Mouse (Mus musculus) intestine, postnatal 0 days (tissue): ENCODE data around the gene Zc3h12a. TPM values are rescaled to one million over a fixed set of nuclear protein-coding genes. Genes with fewer than 3 reads are reported as not detected.

Experiments
- ATAC-seq: fragments of 200-750 bp; cut with Nextera tagmentation; 2 replicates; pipeline ENCODE4 v1.8.0; 2017; ENCODE audit warnings: mild to moderate bottlenecking, moderate TSS enrichment, moderate library complexity
- H3K27ac ChIP-seq: fragments of 300-500 bp; sonication (generic); 2 replicates; pipeline ENCODE4 v1.5.1; 2014; ENCODE audit warnings: mild to moderate bottlenecking, low read depth, low read length, moderate library complexity
- H3K27me3 ChIP-seq: fragments of 300-500 bp; sonication (generic); replicated peaks from 2 replicates; pipeline ENCODE4 v1.6.1; 2014; ENCODE audit warnings: low read length, mixed read lengths; ENCODE audit not compliant: control insufficient read depth, insufficient read depth
- H3K36me3 ChIP-seq: fragments of 300-500 bp; sonication (generic); 2 replicates; pipeline ENCODE4 v1.6.1; 2014; ENCODE audit warnings: mild to moderate bottlenecking, moderate library complexity; ENCODE audit not compliant: control insufficient read depth, insufficient read depth
- H3K4me1 ChIP-seq: fragments of 300-500 bp; sonication (generic); replicated peaks from 2 replicates; pipeline ENCODE4 v1.6.1; 2014; ENCODE audit warnings: antibody characterized with exemption, low read length, mixed read lengths; ENCODE audit not compliant: control insufficient read depth, insufficient read depth
- H3K4me2 ChIP-seq: fragments of 300-500 bp; sonication (generic); replicated peaks from 2 replicates; pipeline ENCODE4 v1.6.1; 2014; ENCODE audit warnings: low read depth, mild to moderate bottlenecking, moderate library complexity
- H3K4me3 ChIP-seq: fragments of 300-500 bp; sonication (generic); 2 replicates; pipeline ENCODE4 v1.5.1; 2014; ENCODE audit warnings: low read depth, low read length
- H3K9ac ChIP-seq: fragments of 300-500 bp; sonication (generic); 2 replicates; pipeline ENCODE4 v1.6.1; 2014; ENCODE audit warnings: mild to moderate bottlenecking, low read depth, low read length
- H3K9me3 ChIP-seq: fragments of 300-500 bp; sonication (generic); 2 replicates; pipeline ENCODE4 v1.6.1; 2016; ENCODE audit warnings: mixed run types; ENCODE audit not compliant: control insufficient read depth
- CTCF ChIP-seq: sonication (generic); IDR thresholded peaks from 2 replicates; pipeline ENCODE4 v1.5.1; 2016; ENCODE audit warnings: low read depth, mild to moderate bottlenecking, control low read depth, antibody characterized with exemption, moderate library complexity
- WGBS: fragments of 180-500 bp; shearing (Covaris S2); extraction: QIAGEN DNeasy Blood & Tissue Kit; methylation state at CpG from one replicate; pipeline ENCODE4 v1.1.7; 2014; 5-methylcytosine and 5-hydroxymethylcytosine counted together
- polyA plus RNA-seq: library from polyadenylated mRNA; unstranded; fragments of >200 nt; fragmentation: Nextera tagmentation; extraction: Ambion mirVana; gene quantifications from 2 replicates; pipeline ENCODE4 v1.2.1, GENCODE M21; 2015

The Zc3h12a gene
- polyA plus RNA-seq, 1 experiment from 2014 or later = 1.3 TPM

DNA sequence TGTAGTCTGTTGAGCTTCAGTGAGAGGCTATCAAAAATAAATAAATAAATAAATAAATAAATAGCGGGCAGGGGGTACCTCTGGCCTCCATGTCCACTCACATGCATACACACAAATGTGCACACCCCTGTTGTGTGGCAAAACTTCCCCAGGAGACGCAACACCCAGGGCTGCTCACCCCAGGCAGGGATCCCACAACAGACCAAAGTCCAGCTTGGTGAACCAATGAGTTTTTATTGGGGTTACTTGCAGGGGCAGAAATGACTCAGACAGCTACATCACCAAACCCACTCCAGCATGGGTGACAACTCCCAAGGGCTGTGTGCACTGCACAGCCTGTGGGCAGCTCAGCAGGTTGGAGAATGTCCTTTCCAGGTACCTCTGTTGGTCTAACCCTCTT is 49.9 kb downstream of the Zc3h12a start:
- Histone ChIP-seq H3K27me3 (no peaks in the 10 kb centered on the region), H3K9ac (no peak overlapping the region), H3K9me3 (no peaks in the 10 kb centered on the region), H3K4me1 (no peaks in the 10 kb centered on the region), H3K36me3 (peaks cover 34% of the 10 kb centered on the region), H3K4me3 (no peak overlapping the region), H3K4me2 (no peak overlapping the region), H3K27ac (peak overlapping the region; percentile 61)
- ATAC-seq = peak; percentile 74
- no peak for TF ChIP-seq CTCF
- 59% methylated on average over 2 of the region's 2 CpGs for WGBS

Other genes with a start within 250 kb of the Zc3h12a start
- gene Epha10, start 246.9 kb downstream of the Zc3h12a start, polyA plus RNA-seq = 0.03 and 0.04 TPM in 2 replicates
- 4.3 and 4.7 TPM in 2 replicates for gene 9930104L06Rik, start 190.8 kb downstream of the Zc3h12a start, polyA plus RNA-seq
- gene Cdca8, start 188.5 kb downstream of the Zc3h12a start, polyA plus RNA-seq = 26.3 and 28.1 TPM in 2 replicates
- gene Rspo1, start 141.4 kb downstream of the Zc3h12a start, polyA plus RNA-seq = 5.5 and 5.7 TPM in 2 replicates
- 28.6 and 30.9 TPM in 2 replicates for gene Gnl2, start 111.3 kb downstream of the Zc3h12a start, polyA plus RNA-seq
- gene Dnali1, start 62.1 kb downstream of the Zc3h12a start, polyA plus RNA-seq = not detected in 2 replicates
- gene Snip1, start 61.2 kb downstream of the Zc3h12a start, polyA plus RNA-seq = 13.6 and 15.5 TPM in 2 replicates
- 23.0 and 24.8 TPM in 2 replicates for gene Meaf6, start 42.7 kb downstream of the Zc3h12a start, polyA plus RNA-seq